Mouse (Mus musculus) regulatory T cell (primary cell): ENCODE measurements at regions not wholly inside any gene's neighbourhood (a gene's known extent, or its start where the extent isn't known, plus 50 kb on each side); places are given as distances from the start of the nearest gene placed in this dataset.

Experiments
- in situ Hi-C: fragments of 300-600 bp; cut with MboI, MseI; formaldehyde crosslinking; loops from one replicate; pipeline ENCODE4 v1.15.1; 2025; ENCODE audit warnings: high pct_unique_total_duplicates

- in situ Hi-C loops = no loop called here
These were observed 594.5 kb upstream of the A1bg start for GRCm38 (mm10) chr15:61517265-61517664.

GRCm38 (mm10) chr15:61514324-61514723, 591.5 kb upstream of the A1bg start:
- in situ Hi-C loops = no loop called here

- in situ Hi-C loops = no loop called here
These were observed 586.0 kb upstream of the A1bg start for GRCm38 (mm10) chr15:61508806-61509205.

GRCm38 (mm10) chr15:61506361-61506897, 583.6 kb upstream of the A1bg start:
- in situ Hi-C loops = no loop called here

- in situ Hi-C loops = no loop called here
These were observed 580.6 kb upstream of the A1bg start for GRCm38 (mm10) chr15:61503436-61503835.

- in situ Hi-C loops = no loop called here
These were observed 566.9 kb upstream of the A1bg start for GRCm38 (mm10) chr15:61489731-61490130.

- in situ Hi-C loops = no loop called here
These were observed 559.0 kb upstream of the A1bg start for GRCm38 (mm10) chr15:61481861-61482260.

- in situ Hi-C loops = loop anchor here (10.0 kb wide), 1 partner anchor 1309 kb away; no protein-coding TSS in a partner anchor
These were observed 551.1 kb upstream of the A1bg start for GRCm38 (mm10) chr15:61473900-61474299.

GRCm38 (mm10) chr15:61455042-61455441, 532.2 kb upstream of the A1bg start:
- in situ Hi-C loops = no loop called here

GRCm38 (mm10) chr15:61454350-61454671, 531.5 kb upstream of the A1bg start:
- in situ Hi-C loops = no loop called here

- in situ Hi-C loops = no loop called here
These were observed 531.0 kb upstream of the A1bg start for GRCm38 (mm10) chr15:61453656-61454349.

GRCm38 (mm10) chr15:61450217-61450616, 527.4 kb upstream of the A1bg start:
- in situ Hi-C loops = no loop called here

- in situ Hi-C loops = loop anchor here (10.0 kb wide), 1 partner anchor 796 kb away; no protein-coding TSS in a partner anchor
These were observed 525.7 kb upstream of the A1bg start for GRCm38 (mm10) chr15:61448482-61448881.

GRCm38 (mm10) chr15:61446053-61446840, 523.4 kb upstream of the A1bg start:
- in situ Hi-C loops = loop anchor here (10.0 kb wide), 1 partner anchor 799 kb away; no protein-coding TSS in a partner anchor

- in situ Hi-C loops = loop anchor here (5.0 to 10.0 kb wide), 3 partner anchors 35 to 803 kb away; no protein-coding TSS in a partner anchor
These were observed 519.1 kb upstream of the A1bg start for GRCm38 (mm10) chr15:61441734-61442398.

GRCm38 (mm10) chr15:61441012-61441411, 518.2 kb upstream of the A1bg start:
- in situ Hi-C loops = loop anchor here (5.0 to 10.0 kb wide), 3 partner anchors 36 to 804 kb away; no protein-coding TSS in a partner anchor

GRCm38 (mm10) chr15:61440284-61440683, 517.5 kb upstream of the A1bg start:
- in situ Hi-C loops = loop anchor here (5.0 to 10.0 kb wide), 3 partner anchors 37 to 805 kb away; no protein-coding TSS in a partner anchor

GRCm38 (mm10) chr15:61439623-61440170, 516.9 kb upstream of the A1bg start:
- in situ Hi-C loops = loop anchor here (5.0 to 10.0 kb wide), 5 partner anchors 38 to 1825 kb away; no protein-coding TSS in a partner anchor

- in situ Hi-C loops = no loop called here
These were observed 506.1 kb upstream of the A1bg start for GRCm38 (mm10) chr15:61428818-61429415.

- in situ Hi-C loops = loop anchor here (25.0 kb wide), 1 partner anchor 1389 kb away; no protein-coding TSS in a partner anchor
These were observed 500.2 kb upstream of the A1bg start for GRCm38 (mm10) chr15:61422989-61423388.

GRCm38 (mm10) chr15:61417506-61417905, 494.7 kb upstream of the A1bg start:
- in situ Hi-C loops = loop anchor here (10.0 to 25.0 kb wide), 3 partner anchors 127 to 1395 kb away; no protein-coding TSS in a partner anchor
